Mouse (Mus musculus): ENCODE measurements at regions not wholly inside any gene's neighbourhood (a gene's known extent, or its start where the extent isn't known, plus 50 kb on each side); places are given as distances from the start of the nearest gene placed in this dataset.

GRCm38 (mm10) chr7:113046406-113046805 lies 92.6 kb downstream of the Rassf10 start:
- TF ChIP-seq CTCF (IDR thresholded peaks at IDR 0.05; ENCODE audit: extremely low read depth, insufficient read depth, insufficient read length, insufficient replicate concordance) (no peak), POLR2A (IDR thresholded peaks at IDR 0.05; ENCODE audit: low read depth, low read length) (no peak)

All from spleen, adult 2 months (tissue).